Mouse (Mus musculus) CH12F3 (cell line): ENCODE measurements around the gene St14.

Experiments
- in situ Hi-C: fragments of 300-500 bp; cut with MboI; formaldehyde crosslinking; loops from 2 replicates; pipeline ENCODE4 v1.14.3; 2020; ENCODE audit warnings: low sequenced_read_pairs

Gene St14

GRCm38 (mm10) chr9:31126079-31126478, 5.6 kb downstream of the St14 start:
- in situ Hi-C loops = no loop called here

GRCm38 (mm10) chr9:31122464-31123030, 9.1 kb downstream of the St14 start:
- in situ Hi-C loops = no loop called here

GRCm38 (mm10) chr9:31120533-31120915, 11.1 kb downstream of the St14 start:
- in situ Hi-C loops = no loop called here

GRCm38 (mm10) chr9:31119882-31120532, 11.6 kb downstream of the St14 start:
- in situ Hi-C loops = no loop called here

GRCm38 (mm10) chr9:31119405-31119804, 12.2 kb downstream of the St14 start:
- in situ Hi-C loops = no loop called here

GRCm38 (mm10) chr9:31118520-31119298, 12.9 kb downstream of the St14 start:
- in situ Hi-C loops = no loop called here

GRCm38 (mm10) chr9:31117488-31117887, 14.2 kb downstream of the St14 start:
- in situ Hi-C loops = no loop called here

- in situ Hi-C loops = no loop called here
Observed at GRCm38 (mm10) chr9:31117088-31117487, 14.6 kb downstream of the St14 start.

- in situ Hi-C loops = no loop called here
Observed at GRCm38 (mm10) chr9:31115586-31115985, 16.1 kb downstream of the St14 start.

- in situ Hi-C loops = no loop called here
Observed at GRCm38 (mm10) chr9:31108464-31108863, 23.2 kb downstream of the St14 start.

GRCm38 (mm10) chr9:31098118-31098517, 33.5 kb downstream of the St14 start:
- in situ Hi-C loops = no loop called here

- in situ Hi-C loops = no loop called here
Observed at GRCm38 (mm10) chr9:31097088-31098082, 34.3 kb downstream of the St14 start.

- in situ Hi-C loops = no loop called here
Observed at GRCm38 (mm10) chr9:31092833-31093195, 38.8 kb downstream of the St14 start.

GRCm38 (mm10) chr9:31092111-31092832, 39.4 kb downstream of the St14 start:
- in situ Hi-C loops = no loop called here

- in situ Hi-C loops = no loop called here
Observed at GRCm38 (mm10) chr9:31091162-31091581, 40.5 kb downstream of the St14 start.

- in situ Hi-C loops = no loop called here
Observed at GRCm38 (mm10) chr9:31090081-31091023, 41.3 kb downstream of the St14 start.

- in situ Hi-C loops = loop anchor here (5.0 to 10.0 kb wide), 2 partner anchors 137 to 615 kb away; no protein-coding TSS in a partner anchor
Observed at GRCm38 (mm10) chr9:31089541-31089940, 42.1 kb downstream of the St14 start.

GRCm38 (mm10) chr9:31088883-31089282, 42.8 kb downstream of the St14 start:
- in situ Hi-C loops = loop anchor here (5.0 to 10.0 kb wide), 2 partner anchors 137 to 614 kb away; no protein-coding TSS in a partner anchor

GRCm38 (mm10) chr9:31088116-31088515, 43.5 kb downstream of the St14 start:
- in situ Hi-C loops = loop anchor here (5.0 to 10.0 kb wide), 2 partner anchors 136 to 613 kb away; no protein-coding TSS in a partner anchor
